Mouse (Mus musculus) myocyte (in vitro differentiated cells): ENCODE measurements around the gene Pop5.

ENCODE experiments used
- CEBPB ChIP-seq: IDR thresholded peaks from 2 replicates; pipeline ENCODE4 v1.6.1; 2011; ENCODE audit warnings: mild to moderate bottlenecking, moderate library complexity; ENCODE audit not compliant: poor library complexity, insufficient read depth, severe bottlenecking
- MAX ChIP-seq: IDR thresholded peaks from one replicate; pipeline ENCODE4 v1.6.1; 2011; ENCODE audit warnings: low read depth, mild to moderate bottlenecking, control low read depth
- MYOD1 ChIP-seq, 3 experiments: IDR thresholded peaks; one replicate each; pipeline ENCODE4 v1.6.1; 2011; ENCODE audit warnings: control low read depth in 2 of 3, low read depth in 2 of 3, mild to moderate bottlenecking in 2 of 3, moderate library complexity in 1 of 3; ENCODE audit not compliant: insufficient read length in 2 of 3, control insufficient read depth in 1 of 3
- MYOG ChIP-seq, 3 experiments: IDR thresholded peaks; one replicate each; pipeline ENCODE4 v1.6.1; 2011; ENCODE audit warnings: control low read depth in 2 of 3, low read depth in 2 of 3, mild to moderate bottlenecking in 2 of 3; ENCODE audit not compliant: insufficient read length in 2 of 3, control insufficient read depth in 1 of 3, insufficient read depth in 1 of 3
- POLR2A ChIP-seq: IDR thresholded peaks from one replicate; pipeline ENCODE4 v1.6.1; 2011; ENCODE audit warnings: low read depth, mild to moderate bottlenecking, control low read depth, moderate library complexity; ENCODE audit not compliant: insufficient read length
- POLR2AphosphoS2 ChIP-seq: IDR thresholded peaks from one replicate; pipeline ENCODE4 v1.6.1; 2011; ENCODE audit warnings: low read depth, control low read depth; ENCODE audit not compliant: insufficient read length
- REST ChIP-seq: IDR thresholded peaks from one replicate; pipeline ENCODE4 v1.6.1; 2011; ENCODE audit warnings: mild to moderate bottlenecking, control low read depth, moderate library complexity; ENCODE audit not compliant: insufficient read depth, insufficient read length
- TCF12 ChIP-seq: IDR thresholded peaks from one replicate; pipeline ENCODE4 v1.6.1; 2011; ENCODE audit warnings: mild to moderate bottlenecking, control low read depth; ENCODE audit not compliant: poor library complexity, insufficient read depth, severe bottlenecking
- USF1 ChIP-seq: IDR thresholded peaks from one replicate; pipeline ENCODE4 v1.6.1; 2011; ENCODE audit warnings: low read depth, mild to moderate bottlenecking, control low read depth, moderate library complexity

- TF ChIP-seq POLR2A (peak; percentile 41), USF1 (no peak), POLR2AphosphoS2 (no peak), MYOG (IDR thresholded peaks at IDR 0.05; ENCODE audit: control insufficient read depth in 1 of 3, insufficient read depth in 1 of 3, insufficient read length in 2 of 3, low read depth in 2 of 3) (no peak), TCF12 (no peak), MAX (no peak), CEBPB (no peak), MYOD1 (IDR thresholded peaks at IDR 0.05; ENCODE audit: control insufficient read depth in 1 of 3, insufficient read length in 2 of 3, low read depth in 2 of 3) (peak in 1 of 3 experiments; percentile 12), REST (no peak)
Measured at GRCm38 (mm10) chr5:115235323-115235771, 289 bp upstream of the Pop5 start.
